In the genomic region with DNA sequence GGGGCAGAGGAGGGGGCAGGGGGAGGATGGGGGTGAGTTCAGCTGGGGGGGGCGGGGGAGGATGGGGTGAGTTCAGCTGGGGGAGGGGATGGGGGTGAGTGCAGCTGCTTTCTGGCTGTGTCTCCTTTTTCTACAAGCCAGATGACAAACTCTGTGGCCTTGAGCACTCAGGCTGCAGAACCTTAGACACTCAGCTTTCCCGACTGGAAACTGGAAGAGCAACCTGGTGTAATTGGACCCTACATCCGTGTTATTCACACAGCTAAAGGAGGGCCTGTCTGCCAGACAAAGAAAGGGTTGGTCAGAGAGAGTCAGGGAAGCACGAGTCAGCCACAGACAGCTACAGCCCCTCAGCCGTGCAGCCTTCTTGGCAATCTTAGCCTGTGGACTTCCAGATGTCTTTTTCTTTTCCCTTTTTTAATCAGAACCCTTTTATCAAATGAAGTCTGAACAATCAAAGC, we compare ENCODE assay signal across 12 mouse cellular contexts.
DNase-seq lines count a peak whose midpoint lies in the region; ATAC-seq lines count a peak whose summit lies in the region.
"Had no signal": no experiment of that assay in that cellular context is flagged by ENCODE, and none has a peak within 500 bp of the region (broad histone marks: within the 10 kb centered on the region; RNA-seq: fewer than 3 reads in every experiment).

No protein-coding gene starts in this region.

- no peak overlapping the region for H3K4me2 ChIP-seq in forebrain, embryonic 14.5 days (ENCODE audit: low read length)
- H3K4me2 ChIP-seq in forebrain, embryonic 15.5 days (replicated peaks), result no peak overlapping the region
- H3K4me2 ChIP-seq in lung, embryonic 16.5 days (ENCODE audit: low read depth, low read length), result no peak overlapping the region
- H3K4me2 ChIP-seq in embryonic facial prominence, embryonic 15.5 days (replicated peaks), result no peak overlapping the region
- H3K4me2 ChIP-seq: forebrain, embryonic 13.5 days had no signal

- H3K9ac ChIP-seq in forebrain, embryonic 14.5 days (ENCODE audit: low read length), result no peak overlapping the region
- H3K9ac ChIP-seq in forebrain, embryonic 15.5 days (replicated peaks), result no peak overlapping the region
- no peak overlapping the region for H3K9ac ChIP-seq in lung, embryonic 16.5 days (ENCODE audit: low read length)
- no peak overlapping the region for H3K9ac ChIP-seq in embryonic facial prominence, embryonic 15.5 days
- H3K9ac ChIP-seq: forebrain, embryonic 13.5 days had no signal

- ATAC-seq in forebrain, embryonic 14.5 days, result no peak
- no peak for ATAC-seq in forebrain, embryonic 15.5 days (replicated peaks)
- ATAC-seq in lung, embryonic 16.5 days (ENCODE audit: low read depth), result peak; percentile 45
- peak; percentile 75 for ATAC-seq in embryonic facial prominence, embryonic 15.5 days (ENCODE audit: insufficient number of reproducible peaks, low FRiP score, low TSS enrichment, low read depth)
- ATAC-seq: forebrain, embryonic 13.5 days had no signal

- H3K4me3 ChIP-seq in forebrain, embryonic 14.5 days (ENCODE audit: low read depth, low read length), result no peak overlapping the region
- H3K4me3 ChIP-seq in forebrain, embryonic 15.5 days, result no peak overlapping the region
- no peak overlapping the region for H3K4me3 ChIP-seq in lung, embryonic 16.5 days (ENCODE audit: low read length)
- H3K4me3 ChIP-seq in embryonic facial prominence, embryonic 15.5 days (replicated peaks), result no peak overlapping the region
- H3K4me3 ChIP-seq: forebrain, embryonic 13.5 days had no signal

- no peaks in the 10 kb centered on the region for H3K4me1 ChIP-seq in forebrain, embryonic 14.5 days (ENCODE audit: control insufficient read depth, insufficient read depth, low read length)
- H3K4me1 ChIP-seq in forebrain, embryonic 15.5 days, result no peaks in the 10 kb centered on the region
- H3K4me1 ChIP-seq in lung, embryonic 16.5 days (replicated peaks; ENCODE audit: control insufficient read depth, insufficient read depth, low read length), result peaks cover 4% of the 10 kb centered on the region; the same call in 1 of the 2 replicates
- 0 out of 2 replicates have a peak, but pooled peaks cover 7% of the 10 kb centered on the region for H3K4me1 ChIP-seq in embryonic facial prominence, embryonic 15.5 days

- H3K36me3 ChIP-seq in forebrain, embryonic 14.5 days (ENCODE audit: control insufficient read depth, insufficient read depth, low read length), result no peaks in the 10 kb centered on the region
- no peaks in the 10 kb centered on the region for H3K36me3 ChIP-seq in forebrain, embryonic 15.5 days
- no peaks in the 10 kb centered on the region for H3K36me3 ChIP-seq in lung, embryonic 16.5 days (ENCODE audit: control insufficient read depth, insufficient read depth, low read length)
- H3K36me3 ChIP-seq in embryonic facial prominence, embryonic 15.5 days, result no peaks in the 10 kb centered on the region

- H3K27ac ChIP-seq in forebrain, embryonic 14.5 days (ENCODE audit: low read depth, low read length), result no peak overlapping the region
- no peak overlapping the region for H3K27ac ChIP-seq in forebrain, embryonic 15.5 days (replicated peaks)
- H3K27ac ChIP-seq in lung, embryonic 16.5 days (ENCODE audit: low read length), result no peak overlapping the region
- H3K27ac ChIP-seq in embryonic facial prominence, embryonic 15.5 days (replicated peaks), result peak overlapping the region; percentile 48
- H3K27ac ChIP-seq: forebrain, embryonic 13.5 days had no signal

- no peaks in the 10 kb centered on the region for H3K27me3 ChIP-seq in forebrain, embryonic 14.5 days (replicated peaks; ENCODE audit: control insufficient read depth, insufficient read depth, low read length)
- no peaks in the 10 kb centered on the region for H3K27me3 ChIP-seq in forebrain, embryonic 15.5 days
- no peaks in the 10 kb centered on the region for H3K27me3 ChIP-seq in lung, embryonic 16.5 days (ENCODE audit: control insufficient read depth, insufficient read depth, low read depth, low read length)
- H3K27me3 ChIP-seq in embryonic facial prominence, embryonic 15.5 days, result no peaks in the 10 kb centered on the region
- H3K27me3 ChIP-seq: forebrain, embryonic 13.5 days had no signal

- no peaks in the 10 kb centered on the region for H3K9me3 ChIP-seq in forebrain, embryonic 14.5 days (replicated peaks; ENCODE audit: control insufficient read depth, low read length)
- no peaks in the 10 kb centered on the region for H3K9me3 ChIP-seq in forebrain, embryonic 15.5 days
- H3K9me3 ChIP-seq in lung, embryonic 16.5 days (ENCODE audit: control insufficient read depth, low read length), result no peaks in the 10 kb centered on the region
- H3K9me3 ChIP-seq in embryonic facial prominence, embryonic 15.5 days (replicated peaks), result no peaks in the 10 kb centered on the region
- H3K9me3 ChIP-seq: forebrain, embryonic 13.5 days had no signal

- DNase-seq in forebrain, embryonic 14.5 days (ENCODE audit: low spot score), result peak; percentile 3
- DNase-seq in lung, postnatal 25 days (ENCODE audit: low spot score), result no peak
- DNase-seq in thymus, postnatal 0 days (ENCODE audit: low spot score), result peak; percentile 77
- no peak for DNase-seq in cerebellum, adult 11 months
- DNase-seq in testis, postnatal 14 days (ENCODE audit: low spot score), result no peak
- DNase-seq: heart, postnatal 4 days; lung, postnatal 10 days; spleen, adult 18-20 months had no signal

- WGBS in forebrain, embryonic 14.5 days, result 7% methylated on average over 5 of the region's 5 CpGs
- under 1% methylated on average over 4 of the region's 5 CpGs for WGBS in forebrain, embryonic 15.5 days
- 2% methylated on average over 4 of the region's 5 CpGs for WGBS in lung, embryonic 16.5 days
- WGBS in embryonic facial prominence, embryonic 15.5 days, result under 1% methylated on average over 4 of the region's 5 CpGs

Comparison
In these comparisons a context has a peak if more than half of its experiments do, and no peak if none do; other contexts are left out.
1. ATAC-seq: peak in lung, embryonic 16.5 days (single experiment) and embryonic facial prominence, embryonic 15.5 days (single experiment); none in forebrain, embryonic 14.5 days (single experiment) and forebrain, embryonic 15.5 days (single experiment).
2. DNase-seq: peak in forebrain, embryonic 14.5 days (single experiment) and thymus, postnatal 0 days (single experiment); none in lung, postnatal 25 days (single experiment), cerebellum, adult 11 months (single experiment) and testis, postnatal 14 days (single experiment).